Mouse (Mus musculus) liver, postnatal 0 days (tissue): ENCODE data around the gene Tor2a.

Experiments used
- CTCF ChIP-seq: sonication (generic); IDR thresholded peaks from 2 replicates; pipeline ENCODE4 v1.5.1; 2016; ENCODE audit warnings: antibody characterized with exemption, low read depth
- EP300 ChIP-seq: IDR thresholded peaks from 2 replicates; pipeline ENCODE4 v1.6.1; 2016; ENCODE audit warnings: antibody characterized with exemption, low read depth, mild to moderate bottlenecking

DNA sequence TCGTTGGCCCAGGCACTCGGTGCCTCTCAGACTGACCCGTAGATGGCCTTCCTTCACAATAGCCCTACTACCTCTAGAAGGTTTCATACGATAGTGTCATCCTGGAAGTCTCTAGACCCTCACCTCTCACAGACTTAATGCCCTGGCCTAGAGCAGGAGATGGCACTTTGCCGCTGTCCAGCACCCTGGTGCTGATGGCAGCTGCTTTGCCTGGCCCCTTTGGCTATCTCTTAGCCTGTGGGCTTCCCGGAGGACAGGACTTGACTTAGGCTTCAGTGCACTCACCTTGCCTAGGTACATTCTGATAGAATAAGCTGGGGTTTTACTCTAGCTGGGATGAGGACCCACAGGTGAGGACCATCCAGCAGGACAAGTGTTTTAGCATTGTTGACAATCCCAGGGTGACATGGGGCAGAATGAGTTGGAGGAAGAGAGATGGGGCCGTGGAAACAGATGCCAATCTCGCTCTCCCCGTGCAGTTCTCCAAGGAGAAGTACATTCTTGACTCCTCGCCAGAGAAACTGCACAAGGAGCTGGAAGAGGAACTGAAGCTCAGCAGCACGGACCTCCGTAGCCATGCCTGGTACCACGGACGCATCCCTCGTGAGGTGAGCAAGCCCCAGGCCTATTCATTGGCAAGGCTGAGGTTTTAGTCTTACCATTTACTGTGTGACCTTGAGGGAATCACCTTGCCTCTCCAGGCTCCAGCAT, 12.6 kb upstream of the Tor2a start:
- TF ChIP-seq EP300 (no peak), CTCF (no peak)
